Mouse (Mus musculus): ENCODE results near the gene Slc12a1.
"Not testable (repeated sequence)": the region's sequence is repeated elsewhere in the genome, so short reads cannot be mapped to it uniquely, and the experiment has no call there.

- not testable (repeated sequence) for TF ChIP-seq CTCF (IDR thresholded peaks at IDR 0.05; ENCODE audit: low read depth, low read length); POLR2A (IDR thresholded peaks at IDR 0.05; ENCODE audit: borderline replicate concordance, low read depth, low read length)
These were observed 47.8 kb upstream of the Slc12a1 start for GRCm38 (mm10) chr2:125104491-125104890.

All from bone marrow macrophage, adult 2 months (primary cell).